Mouse (Mus musculus): Measurements from ENCODE around the gene Ip6k2. TPM values are rescaled to one million over a fixed set of nuclear protein-coding genes. Genes with fewer than 3 reads are reported as not detected.

Gene Ip6k2
- 392 and 428 TPM in 2 replicates for polyA plus RNA-seq (2012; rRNA removed)

DNA sequence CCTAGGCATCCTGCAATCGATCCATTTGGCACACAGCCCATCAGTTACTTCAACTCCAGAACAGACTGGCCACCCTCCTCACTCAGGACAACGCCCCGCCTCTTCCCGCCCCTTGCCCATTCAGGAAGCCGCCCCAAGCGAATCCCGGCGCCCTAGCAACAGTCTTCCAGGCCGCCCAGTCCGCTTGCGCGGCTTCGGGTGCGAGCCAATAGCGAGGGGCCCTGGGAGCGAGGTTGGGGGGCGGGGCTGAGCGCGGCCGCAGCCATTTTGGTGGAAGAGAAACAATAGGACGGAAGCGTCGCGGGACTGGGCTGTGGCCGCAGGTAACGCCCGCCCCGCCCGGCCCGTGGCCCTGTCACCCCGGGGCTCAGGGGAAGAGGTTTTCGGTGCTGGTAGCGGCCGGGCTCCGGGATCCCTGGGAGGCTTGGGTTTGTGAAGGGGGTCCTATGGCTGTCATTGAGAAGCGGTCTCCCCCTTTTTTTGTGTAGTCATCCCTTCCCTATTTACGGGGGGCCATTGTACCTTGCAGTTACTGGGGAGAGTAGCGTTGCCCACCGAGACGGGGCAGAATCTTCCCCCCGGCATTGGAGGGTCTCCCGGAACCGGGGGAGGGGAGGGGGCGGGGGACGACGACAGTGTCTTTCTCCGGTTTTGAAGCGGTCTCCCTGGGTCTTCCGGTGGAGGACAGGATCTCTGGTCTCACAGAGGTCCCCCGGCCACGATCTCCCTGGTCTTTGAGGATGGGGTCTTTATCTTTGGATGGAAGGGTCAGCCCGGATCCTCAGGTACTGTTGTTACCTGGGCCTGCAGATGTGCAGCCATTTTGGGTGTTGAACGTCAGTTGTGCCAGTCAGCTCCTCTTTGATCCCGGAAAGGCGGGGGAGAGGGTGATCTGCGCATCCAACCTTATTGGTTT is at the start of gene Ip6k2:
Gene Ip6k2 (plus strand): TSS at position 249 of the 916 bp plus-strand sequence.

DNA sequence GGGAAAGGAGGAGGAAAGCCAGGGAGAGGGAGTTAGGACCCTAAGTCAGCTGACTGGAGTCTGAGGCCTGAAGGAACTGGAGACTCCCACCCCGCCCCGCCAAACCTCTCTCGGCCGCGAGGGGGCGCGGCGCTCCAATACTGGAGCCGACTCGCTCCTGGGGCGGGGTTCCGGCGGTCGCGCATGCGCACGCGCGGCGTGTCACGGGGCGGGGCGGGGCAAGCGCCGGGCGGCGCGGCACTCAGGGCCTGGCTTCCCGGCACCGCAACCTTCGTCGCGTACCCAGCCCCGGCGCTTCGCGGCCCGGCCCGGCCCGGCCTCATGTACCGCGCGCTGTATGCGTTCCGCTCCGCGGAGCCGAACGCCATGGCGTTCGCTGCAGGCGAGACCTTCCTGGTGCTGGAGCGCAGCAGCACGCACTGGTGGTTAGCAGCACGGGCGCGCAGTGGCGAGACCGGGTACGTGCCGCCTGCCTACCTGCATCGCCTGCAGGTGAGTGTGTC is 24.6 kb downstream of the Ip6k2 start, which contains the start of gene Nckipsd:
Gene Nckipsd (plus strand): TSS at position 206 of the 503 bp plus-strand sequence.

DNA sequence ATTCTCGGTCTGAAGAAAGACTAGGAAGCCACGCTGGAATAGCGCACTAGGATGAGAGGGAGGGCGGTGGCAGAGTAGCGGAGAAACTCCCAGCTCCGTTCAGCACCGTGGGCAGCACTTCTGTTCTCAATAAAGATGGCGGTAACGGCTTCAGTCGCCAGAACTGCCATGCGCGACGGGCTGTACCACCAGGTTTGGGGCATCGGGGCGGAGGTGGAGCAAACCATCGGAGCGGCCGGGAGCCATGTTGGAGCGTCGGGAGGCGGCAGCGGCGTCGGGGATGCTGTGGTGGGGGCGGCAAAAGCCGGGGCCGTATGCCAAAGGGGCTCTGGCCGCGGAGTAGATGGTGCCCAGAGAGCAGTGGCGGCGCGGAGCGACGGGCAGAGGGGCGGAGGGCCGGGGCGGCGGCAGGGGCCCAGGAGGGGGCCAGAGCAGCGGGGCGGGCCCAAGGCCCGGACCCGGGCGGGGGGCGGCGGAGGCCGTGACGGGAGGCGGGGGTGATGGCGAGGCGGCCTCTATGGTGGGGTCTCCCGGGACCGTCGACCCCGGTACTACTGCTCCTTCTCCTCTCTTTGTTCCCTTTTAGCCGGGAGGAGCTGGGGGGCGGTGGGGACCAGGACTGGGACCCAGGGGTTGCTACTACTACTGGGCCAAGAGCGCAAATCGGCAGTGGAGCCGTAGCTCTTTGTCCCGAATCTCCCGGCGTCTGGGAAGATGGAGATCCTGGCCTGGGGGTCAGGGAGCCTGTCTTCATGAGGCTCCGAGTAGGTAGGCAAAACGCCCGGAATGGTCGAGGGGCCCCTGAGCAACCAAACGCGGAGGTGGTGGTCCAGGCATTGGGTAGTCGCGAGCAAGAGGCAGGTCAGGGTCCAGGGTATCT is 42.5 kb downstream of the Ip6k2 start, which contains the start of gene Celsr3:
Gene Celsr3 (plus strand): TSS at position 501 of the 880 bp plus-strand sequence.

DNA sequence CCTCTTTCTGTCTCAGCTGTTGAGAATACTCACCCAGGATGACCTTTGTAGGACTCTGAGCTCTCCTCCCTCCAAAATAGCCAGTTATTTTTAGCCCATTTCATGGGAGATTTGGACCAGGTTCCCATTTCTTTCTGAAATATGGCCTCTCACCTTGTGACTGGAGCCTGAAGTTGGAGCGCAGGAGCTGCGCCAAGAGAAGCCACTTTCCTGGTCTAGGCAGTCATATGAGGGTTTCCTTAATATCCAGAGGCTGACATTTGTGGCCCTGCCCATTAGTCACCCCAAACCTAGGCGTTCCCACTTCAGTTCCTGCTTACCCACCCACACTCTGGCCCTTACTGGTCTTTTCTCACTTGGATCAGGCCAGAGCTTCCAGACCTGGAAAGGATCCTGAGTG is 69.4 kb downstream of the Ip6k2 start, which contains the start of gene Slc26a6:
Gene Slc26a6 (plus strand): TSS at position 308 of the 400 bp plus-strand sequence.

Other genes with a start within 250 kb of the Ip6k2 start
- gene Impdh2, start 223.5 kb upstream of the Ip6k2 start, polyA plus RNA-seq (2012; rRNA removed), result 152 and 156 TPM in 2 replicates
- gene Ndufaf3, start 216.4 kb upstream of the Ip6k2 start, polyA plus RNA-seq (2012; rRNA removed), result 43.8 and 48.6 TPM in 2 replicates
- 225 and 236 TPM in 2 replicates for gene Dalrd3, start 213.9 kb upstream of the Ip6k2 start, polyA plus RNA-seq (2012; rRNA removed)
- gene Wdr6, start 205.1 kb upstream of the Ip6k2 start, polyA plus RNA-seq (2012; rRNA removed), result 254 and 260 TPM in 2 replicates
- 27.8 and 30.9 TPM in 2 replicates for gene P4htm, start 186.1 kb upstream of the Ip6k2 start, polyA plus RNA-seq (2012; rRNA removed)
- gene Arih2, start 134.4 kb upstream of the Ip6k2 start, polyA plus RNA-seq (2012; rRNA removed), result 49.9 and 50.4 TPM in 2 replicates
- 19.2 and 22.5 TPM in 2 replicates for gene Slc25a20, start 121.7 kb upstream of the Ip6k2 start, polyA plus RNA-seq (2012; rRNA removed)
- 29.5 and 30.5 TPM in 2 replicates for gene Prkar2a, start 94.5 kb upstream of the Ip6k2 start, polyA plus RNA-seq (2012; rRNA removed)
- gene Nckipsd, start 24.6 kb downstream of the Ip6k2 start, polyA plus RNA-seq (2012; rRNA removed), result 32.2 and 33.5 TPM in 2 replicates
- 88.2 and 100 TPM in 2 replicates for gene Celsr3, start 42.5 kb downstream of the Ip6k2 start, polyA plus RNA-seq (2012; rRNA removed)
- gene Slc26a6, start 69.5 kb downstream of the Ip6k2 start, polyA plus RNA-seq (2012; rRNA removed), result 20.6 and 22.4 TPM in 2 replicates
- gene Tmem89, start 130.8 kb downstream of the Ip6k2 start, polyA plus RNA-seq (2012; rRNA removed), result 0.72 and 0.84 TPM in 2 replicates
- gene Uqcrc1, start 152.8 kb downstream of the Ip6k2 start, polyA plus RNA-seq (2012; rRNA removed), result 340 and 342 TPM in 2 replicates
- gene Col7a1, start 169.8 kb downstream of the Ip6k2 start, polyA plus RNA-seq (2012; rRNA removed), result 6.8 and 12.8 TPM in 2 replicates
- gene Ucn2, start 202.2 kb downstream of the Ip6k2 start, polyA plus RNA-seq (2012; rRNA removed), result 0.34 and 1.1 TPM in 2 replicates
- 26.4 and 26.7 TPM in 2 replicates for gene Pfkfb4, start 208.0 kb downstream of the Ip6k2 start, polyA plus RNA-seq (2012; rRNA removed)

All from central nervous system, embryonic 14 days (tissue).